Mouse (Mus musculus) liver, postnatal 0 days (tissue): ENCODE results near the gene Rpl38. TPM values are rescaled to one million over a fixed set of nuclear protein-coding genes. Genes with fewer than 3 reads are reported as not detected.
"Not testable (repeated sequence)": the region's sequence is repeated elsewhere in the genome, so short reads cannot be mapped to it uniquely, and the experiment has no call there.

Experiments used
- ATAC-seq: fragments of 200-750 bp; cut with Nextera tagmentation; 2 replicates; pipeline ENCODE4 v1.8.0; 2017; ENCODE audit warnings: mild to moderate bottlenecking, moderate library complexity
- DNase-seq: peaks from one replicate; pipeline ENCODE4 v3.0.0-alpha.2; 2016
- H3K27ac ChIP-seq: fragments of 300-500 bp; sonication (generic); 2 replicates; pipeline ENCODE4 v1.5.1; 2014; ENCODE audit warnings: antibody characterized with exemption, moderate library complexity, mild to moderate bottlenecking, low read depth
- H3K27me3 ChIP-seq: fragments of 300-500 bp; sonication (generic); 2 replicates; pipeline ENCODE4 v1.6.1; 2014; ENCODE audit warnings: low read length, control low read depth, mixed read lengths; ENCODE audit not compliant: insufficient read depth
- H3K36me3 ChIP-seq: fragments of 300-500 bp; sonication (generic); replicated peaks from 2 replicates; pipeline ENCODE4 v1.6.1; 2014; ENCODE audit warnings: mild to moderate bottlenecking, control low read depth, low read length, moderate library complexity, mixed read lengths; ENCODE audit not compliant: insufficient read depth
- H3K4me1 ChIP-seq: fragments of 300-500 bp; sonication (generic); 2 replicates; pipeline ENCODE4 v1.6.1; 2014; ENCODE audit warnings: antibody characterized with exemption, mild to moderate bottlenecking, control low read depth; ENCODE audit not compliant: insufficient read depth
- H3K4me2 ChIP-seq: fragments of 300-500 bp; sonication (generic); 2 replicates; pipeline ENCODE4 v1.6.1; 2014; ENCODE audit warnings: low read depth, mild to moderate bottlenecking, low read length, moderate library complexity, mixed read lengths
- H3K4me3 ChIP-seq: fragments of 300-500 bp; sonication (generic); 2 replicates; pipeline ENCODE4 v1.5.1; 2014; ENCODE audit warnings: low read depth, low read length
- H3K9ac ChIP-seq: fragments of 300-500 bp; sonication (generic); replicated peaks from 2 replicates; pipeline ENCODE4 v1.6.1; 2014; ENCODE audit warnings: mild to moderate bottlenecking, moderate library complexity
- H3K9me3 ChIP-seq: fragments of 300-500 bp; sonication (generic); 2 replicates; pipeline ENCODE4 v1.6.1; 2016; ENCODE audit warnings: mild to moderate bottlenecking, control low read depth, low read length, mixed read lengths
- CTCF ChIP-seq: sonication (generic); IDR thresholded peaks from 2 replicates; pipeline ENCODE4 v1.5.1; 2016; ENCODE audit warnings: antibody characterized with exemption, low read depth
- EP300 ChIP-seq: IDR thresholded peaks from 2 replicates; pipeline ENCODE4 v1.6.1; 2016; ENCODE audit warnings: antibody characterized with exemption, low read depth, mild to moderate bottlenecking
- WGBS: fragments of 180-500 bp; shearing (Covaris S2); extraction: QIAGEN DNeasy Blood & Tissue Kit; methylation state at CpG from one replicate; pipeline ENCODE4 v1.1.7; 2014; ENCODE audit not compliant: insufficient replicate concordance; 5-methylcytosine and 5-hydroxymethylcytosine counted together
- polyA plus RNA-seq: library from polyadenylated mRNA; unstranded; fragments of >200 nt; fragmentation: Nextera tagmentation; extraction: Ambion mirVana; gene quantifications from 2 replicates; pipeline ENCODE4 v1.2.1, GENCODE M21; 2015

Rpl38 gene
- polyA plus RNA-seq, 1 experiment from 2014 or later, result 837 TPM

DNA sequence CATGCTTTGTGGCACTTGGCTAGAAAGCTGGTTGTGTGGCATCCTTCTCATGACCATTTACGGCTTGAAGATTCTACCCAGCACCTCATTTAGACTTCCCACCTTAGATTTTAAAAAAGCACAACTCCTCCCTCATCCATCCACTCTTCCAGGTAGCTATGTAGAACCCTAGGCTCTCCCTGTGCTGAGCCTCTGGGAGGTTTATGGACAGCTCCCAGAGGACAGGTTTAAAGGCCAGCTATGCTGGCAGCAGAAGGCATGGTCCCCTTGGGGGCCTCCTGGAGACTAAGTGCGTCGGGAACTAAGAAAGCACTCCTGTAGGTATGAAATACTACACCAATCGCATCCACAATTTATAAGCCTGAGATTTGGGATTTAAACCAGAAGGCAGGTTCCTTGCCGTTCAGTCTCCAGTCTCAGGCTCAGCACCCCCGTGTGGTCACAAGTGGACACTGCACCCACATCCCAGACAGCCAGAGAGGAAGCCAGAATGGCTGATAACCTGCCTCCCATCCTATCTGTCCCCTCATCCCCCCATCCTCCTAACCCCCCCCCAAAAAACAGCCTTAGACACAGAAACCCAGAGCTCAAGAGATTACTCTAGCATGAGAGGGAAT lies 5.5 kb upstream of the Rpl38 start:
- H3K36me3 ChIP-seq, result no peaks in the 10 kb centered on the region
- H3K4me1 ChIP-seq, result no peaks in the 10 kb centered on the region
- DNase-seq (peak; percentile 65), ATAC-seq (no peak)
- WGBS, result 35% methylated on average over 6 of the region's 6 CpGs
- TF ChIP-seq CTCF (peak; percentile 80), EP300 (no peak)
- no peak overlapping the region for H3K9ac ChIP-seq
- no peak overlapping the region for H3K4me3 ChIP-seq
- H3K9me3 ChIP-seq, result no peaks in the 10 kb centered on the region
- H3K27me3 ChIP-seq, result no peaks in the 10 kb centered on the region
- H3K27ac ChIP-seq, result no peak overlapping the region
- H3K4me2 ChIP-seq, result no peak overlapping the region

- 65% methylated on average over 7 of the region's 7 CpGs for WGBS
- ATAC-seq (no peak), DNase-seq (no peak)
- TF ChIP-seq EP300 (no peak), CTCF (no peak)
- no peak overlapping the region for H3K4me2 ChIP-seq
- H3K4me3 ChIP-seq, result no peak overlapping the region
- no peaks in the 10 kb centered on the region for H3K9me3 ChIP-seq
- no peaks in the 10 kb centered on the region for H3K27me3 ChIP-seq
- no peak overlapping the region for H3K27ac ChIP-seq
- H3K4me1 ChIP-seq, result no peaks in the 10 kb centered on the region
- no peak overlapping the region for H3K9ac ChIP-seq
- H3K36me3 ChIP-seq, result no peaks in the 10 kb centered on the region
These were observed 4.2 kb upstream of the Rpl38 start for GRCm38 (mm10) chr11:114664164-114664563.

DNA sequence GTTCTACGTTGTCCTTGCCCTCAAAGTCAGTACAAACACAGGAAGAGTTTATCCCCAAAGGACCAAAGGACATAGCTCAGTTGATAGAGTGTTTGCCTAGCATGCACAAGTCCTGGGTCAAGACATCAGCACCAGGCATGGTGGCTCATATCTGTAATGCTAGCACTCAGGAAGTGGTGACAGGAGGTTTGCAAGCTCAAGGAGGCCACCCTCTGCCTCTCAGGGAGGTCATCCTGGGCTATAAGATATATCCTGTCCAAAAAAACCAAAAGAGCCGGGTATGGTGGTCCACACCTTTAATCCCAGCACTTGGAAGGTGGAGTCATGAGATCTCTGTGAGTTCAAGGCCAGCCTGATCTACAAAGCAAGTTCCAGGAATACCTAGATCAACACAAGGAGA lies 2.9 kb upstream of the Rpl38 start:
- H3K9me3 ChIP-seq, result no peaks in the 10 kb centered on the region
- H3K9ac ChIP-seq, result no peak overlapping the region
- H3K27me3 ChIP-seq, result no peaks in the 10 kb centered on the region
- no peak overlapping the region for H3K27ac ChIP-seq
- ATAC-seq (no peak), DNase-seq (no peak)
- no peak overlapping the region for H3K4me2 ChIP-seq
- no peak for TF ChIP-seq EP300
- no peak for TF ChIP-seq CTCF
- 24% methylated on average over 2 of the region's 2 CpGs for WGBS
- H3K36me3 ChIP-seq, result peaks cover 3% of the 10 kb centered on the region; the same call in 1 of the 2 replicates
- H3K4me3 ChIP-seq, result no peak overlapping the region
- H3K4me1 ChIP-seq, result peaks cover 9% of the 10 kb centered on the region; the same call in 1 of the 2 replicates

GRCm38 (mm10) chr11:114666786-114667185 lies 1.5 kb upstream of the Rpl38 start:
- ATAC-seq (no peak), DNase-seq (no peak)
- TF ChIP-seq EP300, result no peak
- no peak for TF ChIP-seq CTCF
- H3K9ac ChIP-seq, result no peak overlapping the region
- no peaks in the 10 kb centered on the region for H3K27me3 ChIP-seq
- H3K4me3 ChIP-seq, result no peak overlapping the region
- H3K4me1 ChIP-seq, result peaks cover 16% of the 10 kb centered on the region
- no peak overlapping the region for H3K4me2 ChIP-seq
- H3K36me3 ChIP-seq, result peaks cover 16% of the 10 kb centered on the region
- H3K27ac ChIP-seq, result no peak overlapping the region
- H3K9me3 ChIP-seq, result no peaks in the 10 kb centered on the region
- 24% methylated on average over 9 of the region's 13 CpGs for WGBS

GRCm38 (mm10) chr11:114667236-114667931 lies 940 bp upstream of the Rpl38 start:
- Histone ChIP-seq H3K27ac (no peak overlapping the region), H3K27me3 (no peaks in the 10 kb centered on the region), H3K4me3 (no peak overlapping the region), H3K9ac (no peak overlapping the region), H3K36me3 (peaks cover 22% of the 10 kb centered on the region), H3K4me2 (no peak overlapping the region), H3K4me1 (peaks cover 16% of the 10 kb centered on the region), H3K9me3 (no peaks in the 10 kb centered on the region)
- WGBS, result 33% methylated on average over 16 of the region's 18 CpGs
- TF ChIP-seq CTCF (no peak), EP300 (no peak)
- no peak for ATAC-seq
- DNase-seq, result no peak

GRCm38 (mm10) chr11:114667932-114668285 lies 415 bp upstream of the Rpl38 start:
- not testable (repeated sequence) for H3K9ac ChIP-seq, H3K9me3 ChIP-seq, ATAC-seq, H3K4me3 ChIP-seq, H3K27ac ChIP-seq, DNase-seq, H3K4me2 ChIP-seq, H3K27me3 ChIP-seq
- TF ChIP-seq CTCF, result peak; percentile 54
- Histone ChIP-seq H3K4me1 (peaks cover 16% of the 10 kb centered on the region), H3K36me3 (peaks cover 26% of the 10 kb centered on the region)
- WGBS, result 25% methylated on average over 11 of the region's 11 CpGs
